Mouse (Mus musculus) embryonic facial prominence, embryonic 14.5 days (tissue): ENCODE measurements around the gene Tmc2. TPM values are rescaled to one million over a fixed set of nuclear protein-coding genes. Genes with fewer than 3 reads are reported as not detected.

Experiments used
- ATAC-seq: fragments of 200-750 bp; cut with Nextera tagmentation; 2 replicates; pipeline ENCODE4 v1.8.0; 2017; ENCODE audit warnings: low read depth, moderate number of reproducible peaks, moderate TSS enrichment
- DNase-seq: peaks from one replicate; pipeline ENCODE4 v3.0.0-alpha.2; 2015; ENCODE audit warnings: low spot score
- H3K27ac ChIP-seq: fragments of 300-500 bp; sonication (generic); replicated peaks from 2 replicates; pipeline ENCODE4 v1.5.1; 2014; ENCODE audit warnings: low read depth, mild to moderate bottlenecking, low read length, moderate library complexity
- H3K27me3 ChIP-seq: fragments of 300-500 bp; sonication (generic); replicated peaks from 2 replicates; pipeline ENCODE4 v1.6.1; 2014; ENCODE audit warnings: low read length; ENCODE audit not compliant: control insufficient read depth, insufficient read depth
- H3K36me3 ChIP-seq: fragments of 300-500 bp; sonication (generic); 2 replicates; pipeline ENCODE4 v1.6.1; 2014; ENCODE audit warnings: low read length, mixed read lengths; ENCODE audit not compliant: control insufficient read depth, insufficient read depth
- H3K4me1 ChIP-seq: fragments of 300-500 bp; sonication (generic); 2 replicates; pipeline ENCODE4 v1.6.1; 2014; ENCODE audit warnings: antibody characterized with exemption, low read length; ENCODE audit not compliant: control insufficient read depth, insufficient read depth
- H3K4me2 ChIP-seq: fragments of 300-500 bp; sonication (generic); 2 replicates; pipeline ENCODE4 v1.6.1; 2014; ENCODE audit warnings: low read depth, mild to moderate bottlenecking, low read length, moderate library complexity, mixed read lengths
- H3K4me3 ChIP-seq: fragments of 300-500 bp; sonication (generic); 2 replicates; pipeline ENCODE4 v1.5.1; 2014; ENCODE audit warnings: low read depth, mild to moderate bottlenecking, low read length
- H3K9ac ChIP-seq: fragments of 300-500 bp; sonication (generic); 2 replicates; pipeline ENCODE4 v1.6.1; 2014; ENCODE audit warnings: low read depth, mild to moderate bottlenecking, low read length, moderate library complexity, mixed read lengths
- H3K9me3 ChIP-seq: fragments of 300-500 bp; sonication (generic); 2 replicates; pipeline ENCODE4 v1.6.1; 2016; ENCODE audit warnings: low read length; ENCODE audit not compliant: control insufficient read depth
- WGBS: fragments of 180-500 bp; shearing (Covaris S2); extraction: QIAGEN DNeasy Blood & Tissue Kit; methylation state at CpG from one replicate; pipeline ENCODE4 v1.1.7; 2014; 5-methylcytosine and 5-hydroxymethylcytosine counted together
- polyA plus RNA-seq: library from polyadenylated mRNA; unstranded; fragments of >200 nt; fragmentation: Nextera tagmentation; extraction: Ambion mirVana; gene quantifications from 2 replicates; pipeline ENCODE4 v1.2.1, GENCODE M21; 2014

Gene Tmc2
- polyA plus RNA-seq, 1 experiment from 2014 or later = not detected

- ATAC-seq (peak; percentile 70), DNase-seq (peak; percentile 80)
- H3K27ac ChIP-seq = peak within 1 kb of the TSS; percentile 76
- H3K4me2 ChIP-seq = peak within 1 kb of the TSS; percentile 78
- no peaks in the 10 kb centered on the region; the same call in 1 of the 2 replicates for H3K27me3 ChIP-seq
- no peaks in the 10 kb centered on the region for H3K9me3 ChIP-seq
- H3K9ac ChIP-seq = peak within 1 kb of the TSS; percentile 81
- peak within 1 kb of the TSS; percentile 74 for H3K4me3 ChIP-seq
- no peaks in the 10 kb centered on the region for H3K36me3 ChIP-seq
- 0% methylated on average over 19 of the region's 39 CpGs for WGBS
- peaks cover 14% of the 10 kb centered on the region for H3K4me1 ChIP-seq
Observed at GRCm38 (mm10) chr2:130294936-130295277, 99.9 kb downstream of the Tmc2 start, which contains the start of gene Ebf4. Ebf4 (plus strand) TSS chr2:130295169.

DNA sequence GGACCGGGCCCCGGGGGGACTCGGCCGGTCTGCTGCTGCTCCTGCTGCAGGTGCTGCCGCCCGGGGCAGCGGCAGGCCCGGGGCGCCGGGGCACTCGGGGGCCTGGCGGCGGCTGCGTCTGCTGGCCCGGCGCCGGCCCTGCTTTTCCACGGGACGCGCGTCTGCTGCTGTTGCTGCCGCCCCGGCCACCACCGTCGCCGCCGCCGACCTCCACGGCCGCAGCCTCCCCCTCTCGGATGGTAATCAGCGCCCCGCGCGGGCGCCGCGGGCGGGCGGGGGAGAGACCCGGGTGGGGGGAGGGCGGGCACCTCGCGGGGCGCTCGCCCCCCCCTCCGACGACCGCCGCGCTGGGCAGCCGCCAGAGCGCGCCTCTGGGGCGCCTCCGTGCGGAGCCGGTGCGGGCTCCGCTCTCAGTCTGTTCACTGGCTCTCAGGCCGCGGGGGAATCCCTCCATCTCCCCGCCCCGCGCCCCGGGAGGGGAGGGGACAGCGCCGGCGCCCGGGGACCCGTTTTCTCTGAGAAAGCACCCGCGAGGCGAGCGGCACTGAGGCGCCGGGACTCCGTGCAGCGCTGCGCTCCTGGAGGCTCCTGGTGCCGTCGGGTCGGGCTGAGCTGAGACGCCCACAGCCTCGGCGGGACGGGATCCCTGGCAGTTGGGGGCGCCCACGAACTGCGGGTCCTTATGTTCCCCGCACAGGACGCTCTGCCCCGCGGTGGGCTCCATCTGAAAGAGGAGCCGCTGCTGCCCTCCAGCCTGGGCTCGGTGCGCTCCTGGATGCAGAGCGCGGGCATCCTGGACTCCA, 100.5 kb downstream of the Tmc2 start:
- H3K4me3 ChIP-seq = peak overlapping the region; percentile 74
- peak overlapping the region; percentile 76 for H3K27ac ChIP-seq
- peak overlapping the region; percentile 78 for H3K4me2 ChIP-seq
- peak; percentile 65 for ATAC-seq
- peak overlapping the region; percentile 81 for H3K9ac ChIP-seq
- 0% methylated on average over 6 of the region's 99 CpGs for WGBS
- H3K27me3 ChIP-seq = no peaks in the 10 kb centered on the region; the same call in 1 of the 2 replicates
- no peaks in the 10 kb centered on the region for H3K36me3 ChIP-seq
- no peaks in the 10 kb centered on the region for H3K9me3 ChIP-seq
- DNase-seq = peak; percentile 76
- peaks cover 14% of the 10 kb centered on the region for H3K4me1 ChIP-seq

DNA sequence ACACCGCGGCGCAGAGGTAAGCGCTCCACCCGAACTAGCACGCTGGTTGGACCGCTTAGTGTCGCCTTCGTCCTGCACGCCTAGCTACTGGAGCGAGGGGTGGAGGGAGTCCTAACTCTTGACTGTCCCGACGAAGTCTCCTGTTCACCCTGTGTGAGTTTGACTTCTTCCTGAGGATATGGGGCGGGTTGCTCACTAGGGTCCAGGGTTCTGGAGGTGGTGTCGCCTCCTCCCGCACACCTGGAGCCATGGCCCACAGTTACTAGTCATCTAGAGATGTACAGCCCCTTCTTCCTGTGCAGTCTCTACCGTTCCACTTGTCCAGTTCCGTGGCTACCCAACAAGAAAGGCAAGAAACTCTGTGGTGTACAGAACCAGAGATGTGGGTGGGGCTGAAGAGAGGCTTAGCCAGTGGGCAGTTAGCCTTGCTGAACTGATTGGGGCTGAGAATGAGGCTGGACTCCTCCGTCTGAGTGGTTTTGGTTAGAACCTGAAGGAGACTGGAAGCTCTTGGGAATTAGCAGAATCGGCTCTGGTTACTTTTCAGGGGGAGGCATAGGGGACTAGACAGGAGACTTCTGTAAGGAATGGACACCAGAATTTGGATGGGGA, 101.2 kb downstream of the Tmc2 start:
- WGBS = 3% methylated on average over 20 of the region's 20 CpGs
- no peak overlapping the region for H3K27ac ChIP-seq

GRCm38 (mm10) chr2:130297580-130297979, 102.6 kb downstream of the Tmc2 start:
- no peak overlapping the region for H3K27ac ChIP-seq
- no peak overlapping the region for H3K4me3 ChIP-seq
- H3K27me3 ChIP-seq = no peaks in the 10 kb centered on the region; the same call in 1 of the 2 replicates
- ATAC-seq = no peak
- H3K9ac ChIP-seq = no peak overlapping the region
- no peaks in the 10 kb centered on the region for H3K9me3 ChIP-seq
- peaks cover 14% of the 10 kb centered on the region for H3K4me1 ChIP-seq
- H3K36me3 ChIP-seq = no peaks in the 10 kb centered on the region
- no peak for DNase-seq
- 74% methylated on average over 9 of the region's 9 CpGs for WGBS
- 0 out of 2 replicates have a peak overlapping the region, but pooled peaks have one; percentile 78 for H3K4me2 ChIP-seq

More for the DNA sequence above, 101.2 kb downstream of the Tmc2 start:
- ATAC-seq (no peak; the same call in 1 of the 2 replicates), DNase-seq (peak; percentile 36)
- H3K9me3 ChIP-seq = no peaks in the 10 kb centered on the region
- peak overlapping the region; percentile 74 for H3K4me3 ChIP-seq
- no peaks in the 10 kb centered on the region for H3K36me3 ChIP-seq
- peaks cover 14% of the 10 kb centered on the region for H3K4me1 ChIP-seq
- peak overlapping the region; percentile 81 for H3K9ac ChIP-seq
- no peaks in the 10 kb centered on the region; the same call in 1 of the 2 replicates for H3K27me3 ChIP-seq
- H3K4me2 ChIP-seq = peak overlapping the region; percentile 78

DNA sequence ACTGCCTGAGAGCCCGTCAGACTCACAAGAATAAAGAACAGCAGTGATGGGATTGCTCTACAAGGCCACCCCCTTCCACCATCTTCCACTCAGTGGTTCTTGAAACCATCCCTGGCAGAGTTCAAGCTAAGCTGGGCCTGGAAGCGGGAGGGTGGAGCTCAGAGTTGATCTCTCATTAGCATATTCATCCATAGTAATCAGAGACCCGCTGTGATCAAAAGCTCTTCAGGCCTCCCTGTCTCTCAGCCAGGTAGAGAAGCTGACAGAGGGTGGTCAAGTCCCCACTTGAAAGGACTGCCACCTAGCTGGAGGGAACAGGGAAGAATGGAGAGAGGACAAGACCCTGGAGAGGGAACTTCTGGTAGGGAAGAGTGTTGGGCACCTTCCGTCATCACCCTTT, 108.0 kb downstream of the Tmc2 start:
- Histone ChIP-seq H3K36me3 (peaks cover 28% of the 10 kb centered on the region), H3K4me3 (no peak overlapping the region), H3K27me3 (no peaks in the 10 kb centered on the region), H3K4me2 (no peak overlapping the region), H3K9ac (no peak overlapping the region), H3K27ac (no peak overlapping the region), H3K9me3 (no peaks in the 10 kb centered on the region), H3K4me1 (no peaks in the 10 kb centered on the region)
- no peak for DNase-seq
- ATAC-seq = no peak
- 62% methylated on average over 4 of the region's 4 CpGs for WGBS

Other genes with a start within 250 kb of the Tmc2 start
- 0.49 and 0.84 TPM in 2 replicates for gene Tgm3, start 182.8 kb upstream of the Tmc2 start, polyA plus RNA-seq
- gene Tgm6, start 82.8 kb upstream of the Tmc2 start, polyA plus RNA-seq = 0.07 TPM in 1 of 2 replicates, not detected in the other
- 472 and 523 TPM in 2 replicates for gene Snrpb, start 15.8 kb upstream of the Tmc2 start, polyA plus RNA-seq
- gene Nop56, start 79.2 kb downstream of the Tmc2 start, polyA plus RNA-seq = 229 and 230 TPM in 2 replicates
- 159 and 166 TPM in 2 replicates for gene Idh3b, start 89.4 kb downstream of the Tmc2 start, polyA plus RNA-seq
- 4.2 and 5.1 TPM in 2 replicates for gene Ebf4, start 100.0 kb downstream of the Tmc2 start, polyA plus RNA-seq
- 94.8 and 106 TPM in 2 replicates for gene Cpxm1, start 202.4 kb downstream of the Tmc2 start, polyA plus RNA-seq
- not detected in 2 replicates for gene Gm28372, start 210.0 kb downstream of the Tmc2 start, polyA plus RNA-seq
- not detected in 2 replicates for gene 1700020A23Rik, start 210.1 kb downstream of the Tmc2 start, polyA plus RNA-seq
- gene Tmem239, start 211.3 kb downstream of the Tmc2 start, polyA plus RNA-seq = not detected in 2 replicates
- 51.6 and 66.0 TPM in 2 replicates for gene Vps16, start 229.1 kb downstream of the Tmc2 start, polyA plus RNA-seq
- gene Pced1a, start 229.5 kb downstream of the Tmc2 start, polyA plus RNA-seq = 12.2 and 12.3 TPM in 2 replicates